Mouse (Mus musculus) E14TG2a.4 (cell line): ENCODE measurements at regions not wholly inside any gene's neighbourhood (a gene's known extent, or its start where the extent isn't known, plus 50 kb on each side); places are given as distances from the start of the nearest gene placed in this dataset.

Experiments used
- CTCF ChIP-seq: conservative IDR thresholded peaks from 2 replicates; pipeline ENCODE4 v1.5.1; 2014; ENCODE audit warnings: low read length
- NANOG ChIP-seq: IDR thresholded peaks from 2 replicates; pipeline ENCODE4 v1.6.1; 2014; ENCODE audit warnings: borderline replicate concordance, low read length, mixed read lengths
- POU5F1 ChIP-seq: IDR thresholded peaks from 2 replicates; pipeline ENCODE4 v1.6.1; 2014; ENCODE audit warnings: low read length, borderline replicate concordance

GRCm38 (mm10) chr10:126431222-126431621, 465.3 kb downstream of the Lrig3 start:
- TF ChIP-seq CTCF (no peak), NANOG (no peak), POU5F1 (no peak)
